Mouse (Mus musculus): ENCODE results near the gene Hexa.

Gene Hexa

DNA sequence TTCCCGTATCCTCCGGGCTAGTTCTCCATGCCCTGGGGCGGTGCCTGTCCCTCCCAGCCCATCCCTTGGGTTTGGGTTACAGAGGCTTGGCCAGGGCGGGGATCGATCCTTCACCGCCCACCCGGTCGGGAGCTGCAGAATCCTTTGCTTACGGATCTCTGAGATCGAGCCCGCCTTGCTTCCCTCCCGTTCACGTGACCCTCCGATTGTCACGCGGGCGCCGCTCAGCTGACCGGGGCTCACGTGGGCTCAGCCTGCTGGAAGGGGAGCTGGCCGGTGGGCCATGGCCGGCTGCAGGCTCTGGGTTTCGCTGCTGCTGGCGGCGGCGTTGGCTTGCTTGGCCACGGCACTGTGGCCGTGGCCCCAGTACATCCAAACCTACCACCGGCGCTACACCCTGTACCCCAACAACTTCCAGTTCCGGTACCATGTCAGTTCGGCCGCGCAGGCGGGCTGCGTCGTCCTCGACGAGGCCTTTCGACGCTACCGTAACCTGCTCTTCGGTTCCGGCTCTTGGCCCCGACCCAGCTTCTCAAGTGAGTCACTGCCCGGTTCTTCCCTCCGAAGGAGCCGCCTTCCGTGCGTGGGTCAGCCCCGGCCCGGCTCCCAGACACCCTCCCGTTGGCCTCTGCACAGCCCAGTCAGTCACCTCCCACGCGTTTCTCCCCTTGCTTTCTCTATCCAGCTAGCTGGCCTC is at the start of gene Hexa, which contains the start of gene Tmem202:
Hexa (plus strand) TSS at position 100 of the 697 bp plus-strand sequence.
Tmem202 (minus strand) TSS at position 407 of the 697 bp plus-strand sequence.
- peak; percentile 47 to 75 for DNase-seq (ENCODE audit: low spot score in 2 of 2)

DNA sequence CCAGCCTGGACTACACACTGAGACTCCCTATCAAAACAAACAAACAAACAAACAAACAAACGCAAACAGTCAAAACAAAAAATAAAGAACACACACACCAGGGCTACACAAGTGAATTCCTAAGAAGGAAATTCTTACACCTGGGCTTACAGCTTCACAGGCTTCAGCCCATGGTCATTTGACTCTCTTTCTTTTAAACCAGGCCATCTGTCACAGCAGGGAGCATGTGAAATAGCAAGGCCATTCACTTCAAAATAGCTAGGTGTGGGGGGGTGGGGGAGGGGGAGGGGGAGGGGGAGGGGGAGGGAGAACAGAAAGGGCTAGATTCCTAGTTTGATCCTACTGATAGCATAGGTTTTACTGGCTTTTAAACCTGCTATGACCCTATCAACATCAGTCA is 31.2 kb upstream of the Hexa start:
- DNase-seq (ENCODE audit: low spot score in 2 of 2), result no peak

DNA sequence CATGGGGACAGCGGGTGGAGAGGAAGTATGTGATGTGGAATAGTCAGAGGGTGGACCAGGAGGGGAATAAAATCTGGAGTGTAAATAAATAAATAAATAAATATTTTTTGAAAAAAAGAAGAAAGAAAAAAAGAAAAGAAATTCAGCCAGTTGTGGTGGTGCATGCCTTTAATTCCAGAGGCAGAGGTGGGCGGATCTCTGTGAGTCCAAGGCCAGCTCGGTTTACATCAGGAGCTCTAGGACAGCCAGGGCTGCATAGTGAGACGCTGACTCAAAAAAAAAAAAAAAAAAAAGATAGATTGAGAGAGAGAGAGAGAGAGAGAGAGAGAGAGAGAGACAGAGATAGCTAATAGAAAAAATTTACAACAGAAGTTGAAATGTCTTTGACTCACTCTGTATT is 27.0 kb upstream of the Hexa start:
- no peak for DNase-seq (ENCODE audit: low spot score in 2 of 2)

DNA sequence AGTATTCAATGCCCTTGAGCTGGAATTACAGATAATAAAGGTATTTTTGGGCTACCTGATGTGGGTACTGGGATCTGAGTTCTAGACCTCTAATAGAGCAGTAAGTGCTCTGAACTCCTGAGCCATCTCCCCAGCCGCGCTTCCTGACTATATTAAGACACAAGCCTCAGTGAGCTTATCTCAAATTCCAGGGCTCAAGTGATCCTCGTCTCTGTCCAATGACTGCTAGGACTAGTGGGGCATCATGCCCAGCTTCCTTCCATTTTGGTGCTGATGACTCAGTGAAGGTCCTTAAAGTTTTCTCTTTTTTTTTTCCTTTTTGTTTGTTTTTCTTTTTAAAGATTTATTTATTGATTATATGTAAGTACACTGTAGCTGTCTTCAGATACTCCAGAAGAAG is 24.3 kb upstream of the Hexa start:
- no peak for DNase-seq (ENCODE audit: low spot score in 2 of 2)

DNA sequence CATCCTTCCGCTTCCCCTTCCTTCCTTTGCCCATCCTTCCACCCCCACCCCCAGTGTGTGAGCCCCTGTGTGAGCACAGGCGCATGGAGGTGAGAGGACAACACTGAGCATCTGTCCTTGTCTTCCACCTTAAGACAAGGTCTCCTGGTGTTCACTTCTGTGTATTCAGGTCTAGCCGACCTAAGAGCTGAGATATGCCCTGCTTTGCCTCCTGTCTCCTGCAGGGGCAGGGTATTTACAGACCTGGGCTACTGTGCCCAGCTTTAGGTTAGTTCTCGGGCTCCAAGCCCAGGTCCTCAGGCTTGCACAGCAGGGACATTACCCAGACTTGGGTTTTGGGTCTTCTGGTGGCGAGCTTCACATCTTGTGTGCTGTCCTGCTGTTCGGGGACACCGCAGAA is 22.2 kb upstream of the Hexa start:
- peak in 1 of 2 experiments; percentile 16 for DNase-seq (ENCODE audit: low spot score in 2 of 2)

DNA sequence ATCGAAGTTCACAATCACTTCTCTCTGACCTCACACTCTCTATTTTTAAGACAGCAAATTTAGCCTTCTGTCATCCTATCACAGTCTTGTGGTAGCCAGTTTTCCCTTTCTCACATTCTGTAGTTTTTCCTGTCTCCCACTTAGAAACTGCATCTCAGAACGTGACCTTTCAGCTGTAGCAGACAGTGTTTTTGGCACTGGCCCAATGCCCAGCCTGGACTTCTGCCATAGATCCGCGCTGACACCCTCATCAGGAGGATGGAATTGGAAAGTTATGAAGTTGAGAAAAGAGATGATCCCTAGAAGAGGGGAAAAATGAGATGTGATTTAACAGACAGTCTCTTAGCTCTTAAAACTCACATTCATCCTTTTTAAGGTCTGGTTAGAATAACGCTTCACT is 20.4 kb upstream of the Hexa start:
- no peak for DNase-seq (ENCODE audit: low spot score in 2 of 2)

DNA sequence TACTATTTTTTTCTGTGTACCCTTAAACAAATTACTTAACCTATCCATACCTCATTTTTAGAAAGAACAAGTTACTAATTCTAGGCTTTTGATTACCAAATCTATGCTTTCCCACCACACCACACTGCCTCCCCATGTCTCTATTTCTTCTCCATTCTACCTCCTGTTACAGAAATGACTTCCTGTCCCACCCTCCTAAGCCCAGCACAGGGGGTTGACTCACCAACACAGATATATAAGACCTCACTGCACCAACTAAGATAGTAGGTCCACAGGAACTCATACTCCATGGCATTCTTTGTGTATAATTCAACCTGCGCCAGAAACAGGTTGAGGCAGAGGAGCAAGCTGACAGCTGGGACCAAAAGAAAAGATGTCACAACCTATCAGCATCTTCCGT is 19.9 kb upstream of the Hexa start:
- DNase-seq (ENCODE audit: low spot score in 2 of 2), result no peak

DNA sequence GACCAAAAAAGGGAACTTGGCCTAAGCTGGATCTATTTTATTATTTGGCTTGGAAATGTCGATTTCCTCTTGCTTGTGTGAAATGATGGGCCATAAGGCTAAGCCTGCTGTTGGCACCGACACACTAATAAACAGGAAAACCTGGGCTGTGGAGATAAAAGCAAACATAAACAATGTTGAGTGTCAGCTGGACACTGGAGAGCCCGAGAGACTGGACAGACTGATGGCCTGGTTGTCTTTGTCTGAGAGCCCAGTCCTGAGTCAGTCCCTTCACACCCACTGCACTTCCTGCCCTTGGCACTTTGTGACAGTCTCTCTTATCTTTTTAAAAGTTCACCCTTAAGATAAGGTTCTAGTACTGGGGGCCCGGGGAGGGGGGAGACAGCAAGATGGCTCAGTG is 16.4 kb upstream of the Hexa start:
- no peak for DNase-seq (ENCODE audit: low spot score in 2 of 2)

DNA sequence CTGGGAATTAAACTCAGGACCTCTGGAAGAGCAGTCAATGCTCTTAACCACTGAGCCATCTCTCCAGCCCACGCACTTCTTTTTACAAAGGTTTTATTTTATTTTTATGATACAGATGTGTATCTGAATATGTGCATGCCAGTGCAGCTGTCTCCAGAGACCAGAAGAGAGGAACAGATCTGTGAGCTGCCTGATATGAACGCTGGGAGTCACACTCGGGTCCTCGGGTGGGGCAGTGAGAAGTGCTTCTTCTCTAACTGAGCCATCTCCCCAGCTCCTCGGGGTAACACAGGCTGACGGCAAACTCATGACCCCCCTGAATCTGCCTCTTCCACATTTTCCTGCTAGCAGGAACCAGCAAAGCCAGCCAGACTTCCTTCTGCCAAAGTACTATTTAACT is 12.6 kb upstream of the Hexa start:
- no peak for DNase-seq (ENCODE audit: low spot score in 2 of 2)

DNA sequence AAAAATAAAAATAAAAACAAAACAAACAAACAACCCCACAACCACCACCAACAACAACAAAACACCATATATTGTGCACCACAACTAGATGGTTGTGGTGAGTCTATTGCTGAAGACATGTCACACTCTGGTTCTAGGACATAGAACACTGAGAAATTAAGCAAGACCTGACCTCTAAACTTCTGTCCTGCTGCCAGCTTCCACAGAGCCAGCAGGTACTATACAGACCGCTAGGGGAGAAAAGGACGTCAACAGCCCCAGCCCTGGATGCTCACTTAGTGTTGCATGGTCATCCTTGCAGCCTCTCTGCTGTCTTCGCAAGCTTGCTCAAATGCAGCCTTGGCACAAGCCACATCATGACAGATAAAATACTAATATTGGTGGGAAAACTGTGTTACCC is 11.8 kb upstream of the Hexa start:
- no peak for DNase-seq (ENCODE audit: low spot score in 2 of 2)

DNA sequence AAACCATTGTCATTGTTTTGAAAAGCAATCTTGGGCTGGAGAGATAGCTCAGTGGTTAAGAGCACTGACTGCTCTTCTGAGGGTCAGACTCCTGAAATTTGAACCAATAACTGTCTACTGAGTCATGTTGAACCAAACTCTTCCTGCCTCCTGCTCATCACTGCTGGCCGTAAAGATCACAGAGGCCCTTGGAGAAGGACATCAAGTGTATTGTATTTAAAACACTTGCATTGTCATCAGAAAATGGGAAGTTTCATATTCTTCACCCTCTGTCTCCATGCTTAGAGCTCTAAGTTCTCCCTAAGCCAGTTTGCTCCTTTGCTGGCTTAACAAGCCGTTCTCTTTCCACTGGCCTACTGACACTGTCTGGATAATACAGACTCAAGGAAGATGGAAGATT is 11.1 kb upstream of the Hexa start:
- no peak for DNase-seq (ENCODE audit: low spot score in 2 of 2)

DNA sequence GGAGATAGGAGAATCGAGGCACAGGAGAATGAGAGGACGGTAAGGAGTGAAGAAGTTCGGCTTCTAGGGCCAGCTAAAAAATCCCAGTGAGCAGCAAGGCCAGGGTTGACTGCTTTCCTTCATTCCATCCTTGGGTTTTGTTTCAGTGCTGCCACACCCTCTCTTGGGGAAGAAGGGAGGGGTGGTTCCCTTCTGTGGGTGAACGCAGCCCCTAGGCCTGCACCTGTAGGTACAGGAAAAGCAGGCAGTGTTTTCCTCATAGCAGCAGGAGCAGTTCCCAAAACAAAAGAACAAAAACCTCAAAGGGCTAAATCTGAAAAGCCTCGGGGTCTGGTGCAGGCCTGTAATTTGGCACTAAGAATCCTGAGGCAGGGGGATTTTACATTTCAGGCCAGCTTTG is 7.7 kb upstream of the Hexa start:
- no peak for DNase-seq (ENCODE audit: low spot score in 2 of 2)

DNA sequence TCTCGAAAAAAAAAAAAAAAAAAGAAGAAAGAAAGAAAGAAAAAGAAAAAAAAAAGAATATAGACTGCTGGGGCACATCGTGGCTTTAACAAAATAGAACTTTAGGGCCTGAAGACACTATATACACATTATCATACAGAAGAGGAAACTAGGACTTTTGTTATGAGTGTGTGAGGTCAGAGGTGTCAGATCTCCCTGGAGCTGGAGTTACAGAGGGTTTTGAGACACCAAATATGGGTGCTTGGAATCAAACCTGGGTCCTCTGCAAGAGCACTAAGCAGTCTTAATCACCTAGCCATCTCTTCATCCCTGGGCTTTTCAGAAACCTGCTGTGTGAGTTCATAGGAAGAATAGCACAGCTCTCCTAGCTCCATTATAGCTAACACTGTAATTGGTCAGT is 5.9 kb upstream of the Hexa start:
- no peak for DNase-seq (ENCODE audit: low spot score in 2 of 2)

DNA sequence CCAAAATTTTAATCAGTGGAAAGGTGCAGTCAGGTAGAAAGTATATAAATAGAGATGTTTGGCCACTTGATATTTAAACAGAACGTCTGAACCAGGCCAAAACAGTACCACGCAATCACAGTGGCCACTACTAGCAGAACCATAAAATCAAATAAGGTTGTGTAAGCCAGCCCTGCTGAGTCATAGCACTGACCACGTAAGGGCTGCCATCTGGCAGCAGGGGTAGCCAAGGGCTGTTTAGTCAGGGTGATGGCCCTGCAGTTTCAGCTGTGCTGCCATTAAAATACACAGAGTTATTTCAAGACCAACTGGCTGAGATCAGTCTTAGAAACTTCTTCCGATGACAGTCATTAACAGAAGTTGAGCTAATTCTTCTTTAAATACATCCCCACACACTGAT is 5.5 kb upstream of the Hexa start:
- DNase-seq (ENCODE audit: low spot score in 2 of 2), result no peak

DNA sequence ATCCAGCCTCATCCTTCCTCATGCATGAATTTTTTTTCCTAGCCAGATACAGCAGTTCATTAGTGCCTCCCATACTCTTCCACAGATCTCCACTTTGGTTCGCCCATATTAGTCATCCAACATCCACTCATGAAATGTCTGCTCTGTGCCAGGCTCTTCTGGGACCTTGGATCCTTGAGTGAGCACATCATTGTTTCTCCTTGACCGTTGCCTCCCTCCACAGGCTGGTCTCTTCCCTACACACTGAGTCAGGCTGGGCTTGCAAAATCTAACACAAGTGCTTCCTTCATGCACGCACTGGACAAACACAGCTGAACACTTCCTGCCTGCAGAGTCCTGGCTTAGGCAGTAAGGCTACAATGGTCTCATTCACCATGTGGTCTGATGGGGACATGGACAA is 1.7 kb upstream of the Hexa start:
- DNase-seq (ENCODE audit: low spot score in 2 of 2), result no peak

DNA sequence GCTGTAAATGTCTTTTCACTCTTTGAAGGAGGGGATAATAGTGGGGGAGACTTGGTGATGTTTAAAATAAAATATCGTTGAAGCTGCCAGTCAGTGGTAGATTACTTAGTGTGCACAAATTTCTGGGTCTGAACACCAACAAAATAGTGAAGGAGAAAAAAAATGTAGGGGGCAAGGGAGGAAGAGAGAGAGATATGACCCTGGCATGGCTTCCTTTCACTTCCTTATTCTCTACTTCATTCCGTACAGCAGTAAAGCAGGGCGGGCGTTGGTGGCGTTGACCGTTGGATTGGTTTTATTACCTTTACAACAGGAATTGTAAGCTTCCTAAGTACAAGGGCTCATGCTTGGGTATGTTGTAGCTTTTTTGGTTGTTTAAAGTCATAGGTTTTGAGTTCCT is 2.3 kb downstream of the Hexa start:
- DNase-seq (ENCODE audit: low spot score in 2 of 2), result no peak

DNA sequence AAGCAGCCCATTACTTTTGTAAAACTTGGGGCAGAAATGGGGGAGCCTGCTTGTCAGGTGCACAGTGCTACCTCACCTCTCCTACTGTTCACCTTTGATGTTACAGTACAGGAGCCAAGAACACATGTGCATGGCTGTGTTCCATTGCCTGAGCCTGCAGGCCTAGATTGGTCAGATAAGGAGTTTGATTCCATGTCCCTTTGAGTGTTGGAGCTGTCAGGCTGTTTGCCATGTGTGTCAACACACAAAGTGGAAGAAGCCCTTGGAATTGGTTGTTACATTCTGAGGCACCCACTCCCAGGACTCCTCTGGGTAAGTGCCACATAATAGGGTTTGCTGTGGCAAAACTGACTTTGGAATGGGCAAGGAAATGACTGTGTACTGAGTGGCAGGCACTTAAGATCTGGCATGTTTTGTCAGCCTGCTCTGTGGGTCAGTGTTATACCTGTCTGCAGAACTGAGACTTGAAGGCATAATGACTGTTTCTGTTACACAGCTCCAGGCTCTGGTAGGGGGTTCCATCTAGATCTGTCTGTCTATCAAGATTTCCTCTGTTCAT is 3.5 kb downstream of the Hexa start:
- DNase-seq (ENCODE audit: low spot score in 2 of 2), result no peak

DNA sequence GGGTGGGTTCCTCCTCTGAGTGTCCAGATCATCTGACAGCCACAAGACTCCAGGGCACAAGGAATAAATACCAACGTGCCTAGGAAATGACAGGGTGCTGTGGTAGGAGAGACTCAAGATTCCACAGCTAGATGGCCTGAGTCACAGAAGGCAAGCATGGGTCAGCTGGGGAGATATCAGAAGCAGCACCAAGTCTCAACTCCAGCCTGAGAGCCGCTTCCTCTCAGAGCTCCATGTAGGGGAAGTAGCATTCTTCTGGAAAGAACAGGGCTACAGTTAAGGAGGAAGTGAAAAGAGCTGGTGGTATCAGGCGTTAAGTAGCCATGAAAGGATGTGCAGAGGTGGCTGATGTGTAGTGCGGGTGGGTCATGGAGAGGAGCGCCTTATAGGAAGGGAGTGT is 5.4 kb downstream of the Hexa start:
- no peak for DNase-seq (ENCODE audit: low spot score in 2 of 2)

DNA sequence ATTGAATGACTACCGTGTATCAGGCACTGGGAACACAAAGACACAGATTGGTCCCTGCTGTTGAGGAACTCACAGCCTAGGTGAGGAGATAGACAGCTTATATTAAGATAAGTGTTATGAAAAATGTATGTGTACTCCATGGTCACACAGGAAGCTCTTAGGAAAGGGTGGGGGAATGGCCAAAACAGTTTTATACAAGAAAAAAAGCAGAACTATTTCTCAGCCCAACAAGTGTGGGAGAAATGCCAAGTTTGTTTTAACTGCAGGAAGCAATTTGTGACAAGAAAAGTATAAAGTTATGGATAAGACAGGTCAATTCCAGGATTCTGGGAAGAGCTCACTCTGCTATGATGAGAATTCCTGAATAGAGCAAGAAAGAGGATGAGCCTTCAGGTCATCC is 8.5 kb downstream of the Hexa start:
- no peak for DNase-seq (ENCODE audit: low spot score in 2 of 2)

DNA sequence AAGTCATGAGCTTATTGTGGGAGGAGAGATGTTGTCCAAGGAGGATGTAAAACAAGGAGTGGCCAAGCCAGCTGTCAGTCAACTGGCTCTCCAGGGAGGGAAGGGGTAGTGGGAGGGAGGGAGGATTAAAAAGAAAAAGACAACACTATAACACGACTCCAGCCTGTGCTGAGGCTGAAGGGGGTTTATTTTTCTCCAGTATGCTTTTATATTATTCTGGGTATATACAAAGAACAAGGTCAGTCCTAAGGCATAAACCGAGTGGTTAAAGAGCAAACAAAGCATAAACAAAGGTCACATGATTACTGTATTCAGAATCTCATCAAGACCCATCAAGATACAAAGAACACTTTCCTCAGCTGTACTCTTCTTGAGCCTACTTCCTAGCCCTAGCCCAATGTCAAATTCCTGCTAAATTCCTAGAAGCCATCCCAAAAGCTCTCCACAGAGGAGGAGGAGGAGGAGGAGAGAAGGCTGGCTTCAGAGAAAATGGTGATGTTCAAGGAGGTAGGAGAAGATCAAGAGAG is 9.7 kb downstream of the Hexa start:
- no peak for DNase-seq (ENCODE audit: low spot score in 2 of 2)

DNA sequence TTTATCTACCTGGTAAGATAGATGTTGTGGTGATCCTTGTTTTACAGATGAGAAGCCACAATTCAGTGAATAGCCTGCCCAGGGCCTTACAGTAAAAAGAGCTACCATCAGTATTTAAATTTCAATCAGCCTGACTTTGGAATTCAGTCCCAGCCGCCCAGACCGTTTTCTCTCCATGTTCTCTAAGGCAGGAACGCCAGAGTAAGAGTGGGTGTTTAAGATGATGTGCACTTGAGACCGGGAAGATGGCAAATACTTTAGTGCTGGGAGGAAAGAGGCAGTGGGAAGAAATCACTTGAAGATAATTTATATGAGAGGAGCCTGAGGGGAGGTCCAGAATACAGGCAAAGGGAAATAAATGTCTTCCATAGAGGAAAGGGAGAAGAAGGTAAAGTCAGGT is 10.7 kb downstream of the Hexa start:
- DNase-seq (ENCODE audit: low spot score in 2 of 2), result no peak

DNA sequence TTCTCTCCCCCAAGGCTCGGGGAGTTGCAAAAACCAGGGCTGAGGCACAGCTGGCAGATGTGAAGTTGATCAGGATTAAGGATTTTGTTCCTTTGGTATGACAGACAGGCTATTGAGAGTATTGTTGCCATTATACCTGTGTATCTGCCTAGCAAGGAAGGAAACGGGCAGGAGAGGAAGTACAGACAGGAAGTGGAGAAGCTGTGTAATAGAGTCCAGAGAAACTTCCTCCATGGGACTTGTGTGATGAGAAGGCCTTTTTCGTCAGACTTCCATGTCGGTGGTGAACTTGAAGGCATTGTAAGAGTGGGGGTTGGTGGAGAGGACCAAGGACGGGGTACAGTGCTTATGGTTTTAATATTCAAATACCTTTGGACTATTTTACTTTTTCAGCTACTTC is 11.7 kb downstream of the Hexa start:
- DNase-seq (ENCODE audit: low spot score in 2 of 2), result no peak

DNA sequence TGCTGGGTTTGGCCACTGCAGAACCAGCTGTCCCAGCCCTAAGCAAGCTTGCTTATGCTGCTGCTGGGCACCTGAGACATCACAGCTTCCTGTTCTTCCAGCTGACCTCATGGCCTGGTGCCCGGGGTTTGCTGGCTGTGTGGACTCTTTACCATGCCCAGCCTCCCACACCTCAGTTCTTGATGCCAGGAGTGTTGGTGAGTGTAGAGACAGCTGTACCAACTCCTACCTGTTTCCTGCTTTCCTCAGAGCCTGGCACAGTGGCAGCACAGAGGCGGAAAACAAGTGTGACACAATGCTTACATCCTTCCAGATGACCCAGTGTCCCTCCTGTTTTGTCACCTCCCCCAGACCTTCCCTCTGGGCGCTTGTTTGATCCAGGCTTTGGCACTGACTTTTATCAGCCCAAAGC is 12.3 kb downstream of the Hexa start:
- DNase-seq (ENCODE audit: low spot score in 2 of 2), result no peak

DNA sequence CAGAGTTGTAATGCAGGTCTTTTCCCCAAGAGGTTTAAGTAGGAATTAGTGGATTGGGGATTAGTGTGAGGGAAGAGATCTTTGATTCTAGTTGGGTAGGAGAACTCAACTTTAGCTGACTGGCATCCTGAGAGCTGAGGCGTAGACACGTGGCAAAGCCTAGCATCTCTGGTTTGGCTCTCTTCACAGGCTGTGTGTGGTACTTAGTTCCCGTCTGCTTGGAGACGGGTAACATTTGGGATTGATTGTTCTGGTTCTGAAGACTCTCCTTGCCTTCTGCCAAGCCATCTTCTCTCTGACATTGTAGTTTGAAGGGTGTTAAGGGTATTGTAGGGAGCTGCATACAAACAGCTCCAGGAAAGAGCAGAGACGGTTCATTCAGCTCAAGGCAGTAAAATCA is 13.3 kb downstream of the Hexa start:
- DNase-seq (ENCODE audit: low spot score in 2 of 2), result no peak

Measured in spleen, postnatal 10 days (tissue).